Mouse (Mus musculus) lung, postnatal 0 days (tissue): ENCODE results near the gene Tmprss13. TPM values are rescaled to one million over a fixed set of nuclear protein-coding genes. Genes with fewer than 3 reads are reported as not detected.

Experiments used
- ATAC-seq: fragments of 200-750 bp; cut with Nextera tagmentation; 2 replicates; pipeline ENCODE4 v1.8.0; 2017; ENCODE audit warnings: moderate library complexity
- DNase-seq: peaks from one replicate; pipeline ENCODE4 v3.0.0-alpha.2; 2016; ENCODE audit warnings: low spot score
- H3K27ac ChIP-seq: fragments of 300-500 bp; sonication (generic); 2 replicates; pipeline ENCODE4 v1.5.1; 2014; ENCODE audit warnings: antibody characterized with exemption, mild to moderate bottlenecking, low read length, mixed read lengths
- H3K27me3 ChIP-seq: fragments of 300-500 bp; sonication (generic); replicated peaks from 2 replicates; pipeline ENCODE4 v1.6.1; 2014; ENCODE audit warnings: low read length, mixed read lengths; ENCODE audit not compliant: insufficient read depth
- H3K36me3 ChIP-seq: fragments of 300-500 bp; sonication (generic); 2 replicates; pipeline ENCODE4 v1.6.1; 2014; ENCODE audit warnings: low read length, mixed read lengths; ENCODE audit not compliant: insufficient read depth
- H3K4me1 ChIP-seq: fragments of 300-500 bp; sonication (generic); 2 replicates; pipeline ENCODE4 v1.6.1; 2014; ENCODE audit warnings: antibody characterized with exemption, low read depth, low read length, mixed read lengths; ENCODE audit not compliant: insufficient read depth
- H3K4me2 ChIP-seq: fragments of 300-500 bp; sonication (generic); replicated peaks from 2 replicates; pipeline ENCODE4 v1.6.1; 2014; ENCODE audit warnings: low read depth, mild to moderate bottlenecking, low read length, moderate library complexity, mixed read lengths
- H3K4me3 ChIP-seq: fragments of 300-500 bp; sonication (generic); 2 replicates; pipeline ENCODE4 v1.5.1; 2014; ENCODE audit warnings: low read depth, low read length
- H3K9ac ChIP-seq: fragments of 300-500 bp; sonication (generic); replicated peaks from 2 replicates; pipeline ENCODE4 v1.6.1; 2014; ENCODE audit warnings: low read depth, mild to moderate bottlenecking
- H3K9me3 ChIP-seq: fragments of 300-500 bp; sonication (generic); 2 replicates; pipeline ENCODE4 v1.6.1; 2016; ENCODE audit warnings: low read length, mixed read lengths
- CTCF ChIP-seq: IDR thresholded peaks from 2 replicates; pipeline ENCODE4 v1.5.1; 2016; ENCODE audit warnings: antibody characterized with exemption, mild to moderate bottlenecking
- EP300 ChIP-seq: IDR thresholded peaks from 2 replicates; pipeline ENCODE4 v1.6.1; 2016; ENCODE audit warnings: antibody characterized with exemption, mild to moderate bottlenecking, control low read depth
- WGBS: fragments of 180-500 bp; shearing (Covaris S2); extraction: QIAGEN DNeasy Blood & Tissue Kit; methylation state at CpG from one replicate; pipeline ENCODE4 v1.1.7; 2014; 5-methylcytosine and 5-hydroxymethylcytosine counted together
- polyA plus RNA-seq: library from polyadenylated mRNA; unstranded; fragments of >200 nt; fragmentation: Nextera tagmentation; extraction: Ambion mirVana; gene quantifications from 2 replicates; pipeline ENCODE4 v1.2.1, GENCODE M21; 2015

Tmprss13 gene
- polyA plus RNA-seq, 1 experiment from 2014 or later: 0.86 TPM

DNA sequence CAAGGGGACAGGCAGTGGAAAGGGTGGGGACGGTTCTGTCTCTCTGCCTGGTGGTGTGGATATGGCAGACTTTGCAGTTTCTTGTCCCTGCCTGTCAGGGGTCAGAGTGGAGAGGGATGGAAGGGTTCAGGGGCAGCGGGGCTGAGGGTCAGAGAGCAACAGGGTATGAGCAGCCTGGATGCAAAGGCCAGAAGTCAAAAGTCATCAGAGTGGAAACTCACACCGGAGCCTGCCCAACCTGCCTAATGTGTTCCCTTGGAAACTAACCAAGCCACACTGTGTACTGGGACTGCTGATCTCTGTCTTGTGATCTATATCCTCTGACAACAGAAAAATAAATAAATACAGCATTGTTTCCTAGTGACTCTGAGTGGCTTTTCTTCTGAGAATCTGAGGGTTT is 76.9 kb downstream of the Tmprss13 start:
- Histone ChIP-seq H3K9me3 (no peaks in the 10 kb centered on the region), H3K9ac (no peak overlapping the region), H3K36me3 (no peaks in the 10 kb centered on the region), H3K4me1 (no peaks in the 10 kb centered on the region), H3K4me2 (no peak overlapping the region), H3K27me3 (no peaks in the 10 kb centered on the region), H3K27ac (no peak overlapping the region), H3K4me3 (no peak overlapping the region)
- no peak for DNase-seq
- TF ChIP-seq CTCF: no peak
- no peak for TF ChIP-seq EP300
- no peak for ATAC-seq
- WGBS: 37% methylated on average over 3 of the region's 3 CpGs

Other genes starting within 250 kb of the Tmprss13 start
- 2.1 and 3.3 TPM in 2 replicates for gene Jaml, start 239.9 kb upstream of the Tmprss13 start, polyA plus RNA-seq
- gene Scn2b, start 201.3 kb upstream of the Tmprss13 start, polyA plus RNA-seq: 0.27 and 0.49 TPM in 2 replicates
- gene Scn4b, start 180.7 kb upstream of the Tmprss13 start, polyA plus RNA-seq: 0.13 TPM in 2 replicates
- gene BC049352, start 137.1 kb upstream of the Tmprss13 start, polyA plus RNA-seq: 0.11 and 0.21 TPM in 2 replicates
- gene Tmprss4, start 115.0 kb upstream of the Tmprss13 start, polyA plus RNA-seq: 14.4 and 17.9 TPM in 2 replicates
- gene Il10ra, start 50.0 kb upstream of the Tmprss13 start, polyA plus RNA-seq: 2.1 and 2.6 TPM in 2 replicates
- 13.4 and 13.5 TPM in 2 replicates for gene Fxyd6, start 51.1 kb downstream of the Tmprss13 start, polyA plus RNA-seq
- 1.2 and 1.5 TPM in 2 replicates for gene Fxyd2, start 80.6 kb downstream of the Tmprss13 start, polyA plus RNA-seq
- gene Dscaml1, start 107.5 kb downstream of the Tmprss13 start, polyA plus RNA-seq: 0.16 and 0.19 TPM in 2 replicates